Mouse (Mus musculus) limb, embryonic 11.5 days (tissue): ENCODE data around the gene Evi2b. TPM values are rescaled to one million over a fixed set of nuclear protein-coding genes. Genes with fewer than 3 reads are reported as not detected.

Experiments
- ATAC-seq: fragments of 200-750 bp; cut with Nextera tagmentation; 2 replicates; pipeline ENCODE4 v1.8.0; 2017; ENCODE audit warnings: low read depth; ENCODE audit not compliant: insufficient number of reproducible peaks, low FRiP score, low TSS enrichment
- DNase-seq: peaks from one replicate; pipeline ENCODE4 v3.0.0-alpha.2; 2015; ENCODE audit warnings: low spot score
- H3K27ac ChIP-seq: fragments of 300-500 bp; sonication (generic); replicated peaks from 2 replicates; pipeline ENCODE4 v1.5.1; 2014; ENCODE audit warnings: low read depth, mild to moderate bottlenecking, low read length
- H3K27me3 ChIP-seq: fragments of 300-500 bp; sonication (generic); 2 replicates; pipeline ENCODE4 v1.6.1; 2014; ENCODE audit warnings: mild to moderate bottlenecking, low read length, mixed read lengths; ENCODE audit not compliant: control insufficient read depth, insufficient read depth
- H3K36me3 ChIP-seq: fragments of 300-500 bp; sonication (generic); 2 replicates; pipeline ENCODE4 v1.6.1; 2014; ENCODE audit warnings: mild to moderate bottlenecking, low read length, moderate library complexity, mixed read lengths; ENCODE audit not compliant: control insufficient read depth, insufficient read depth
- H3K4me1 ChIP-seq: fragments of 300-500 bp; sonication (generic); 2 replicates; pipeline ENCODE4 v1.6.1; 2014; ENCODE audit warnings: low read length, mixed read lengths; ENCODE audit not compliant: control insufficient read depth, insufficient read depth
- H3K4me2 ChIP-seq: fragments of 300-500 bp; sonication (generic); 2 replicates; pipeline ENCODE4 v1.6.1; 2014; ENCODE audit warnings: low read depth, mild to moderate bottlenecking, moderate library complexity; ENCODE audit not compliant: severe bottlenecking
- H3K4me3 ChIP-seq: fragments of 300-500 bp; sonication (generic); 2 replicates; pipeline ENCODE4 v1.5.1; 2014; ENCODE audit warnings: low read depth, low read length
- H3K9ac ChIP-seq: fragments of 300-500 bp; sonication (generic); 2 replicates; pipeline ENCODE4 v1.6.1; 2014; ENCODE audit warnings: mild to moderate bottlenecking, low read length
- H3K9me3 ChIP-seq: fragments of 300-500 bp; sonication (generic); 2 replicates; pipeline ENCODE4 v1.6.1; 2016; ENCODE audit warnings: low read length; ENCODE audit not compliant: control insufficient read depth
- WGBS: fragments of 180-500 bp; shearing (Covaris S2); extraction: QIAGEN DNeasy Blood & Tissue Kit; methylation state at CpG from one replicate; pipeline ENCODE4 v1.1.7; 2014; 5-methylcytosine and 5-hydroxymethylcytosine counted together
- polyA plus RNA-seq: library from polyadenylated mRNA; unstranded; fragments of >200 nt; fragmentation: Nextera tagmentation; extraction: Ambion mirVana; gene quantifications from 2 replicates; pipeline ENCODE4 v1.2.1, GENCODE M21; 2014

The Evi2b gene
- polyA plus RNA-seq, 1 experiment from 2014 or later: 0.15 TPM

DNA sequence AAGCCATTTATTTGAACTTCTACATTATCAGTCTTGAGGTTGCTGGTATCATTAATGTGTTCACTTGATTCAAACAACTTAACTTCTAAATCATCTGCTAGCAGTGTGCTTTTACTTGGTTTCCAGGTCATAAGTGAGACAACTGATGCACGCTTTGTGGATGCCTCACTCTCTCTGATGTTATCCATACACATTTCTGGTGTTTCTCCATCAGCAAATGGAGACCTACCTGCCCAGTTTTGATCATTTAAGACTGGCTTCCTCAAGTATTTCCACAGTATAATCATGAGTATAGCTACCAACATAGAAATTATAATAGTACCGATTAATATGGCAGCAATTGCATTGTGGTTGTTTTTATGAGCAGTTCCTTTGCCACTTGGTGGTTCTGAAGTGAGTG, 7.8 kb downstream of the Evi2b start:
- H3K4me1 ChIP-seq: no peaks in the 10 kb centered on the region
- no peak for ATAC-seq
- DNase-seq: no peak

DNA sequence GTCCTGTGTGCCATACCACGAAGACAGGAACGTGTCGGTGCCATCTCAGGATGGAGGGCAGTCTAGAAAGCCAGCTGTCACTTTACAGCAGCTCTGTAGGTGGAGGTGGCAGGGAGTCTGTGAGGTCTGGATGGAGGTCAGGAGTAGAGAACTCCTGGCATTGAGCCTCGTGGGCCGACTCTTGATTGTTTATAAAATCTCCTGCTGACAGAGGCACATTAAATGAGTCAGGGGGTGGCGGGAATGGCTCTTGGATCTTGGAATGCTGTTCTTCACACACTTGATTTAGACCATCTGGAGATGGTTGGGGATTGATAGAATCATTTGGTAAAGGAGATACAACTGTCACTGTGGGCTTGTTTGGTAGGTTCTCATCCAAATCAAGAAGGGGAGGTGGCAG, 8.2 kb downstream of the Evi2b start:
- no peak overlapping the region for H3K4me2 ChIP-seq
- no peaks in the 10 kb centered on the region for H3K36me3 ChIP-seq
- no peak for ATAC-seq
- no peaks in the 10 kb centered on the region for H3K27me3 ChIP-seq
- no peak overlapping the region for H3K9ac ChIP-seq
- H3K4me3 ChIP-seq: no peak overlapping the region
- no peaks in the 10 kb centered on the region for H3K9me3 ChIP-seq
- no peak overlapping the region for H3K27ac ChIP-seq
- DNase-seq: no peak
- no peaks in the 10 kb centered on the region for H3K4me1 ChIP-seq
- 77% methylated on average over 6 of the region's 6 CpGs for WGBS

More for the DNA sequence above, 7.8 kb downstream of the Evi2b start:
- Histone ChIP-seq H3K4me2 (no peak overlapping the region), H3K9ac (no peak overlapping the region), H3K9me3 (no peaks in the 10 kb centered on the region), H3K27ac (no peak overlapping the region), H3K36me3 (no peaks in the 10 kb centered on the region), H3K4me3 (no peak overlapping the region), H3K27me3 (no peaks in the 10 kb centered on the region)
- WGBS: 98% methylated on average over 2 of the region's 2 CpGs

DNA sequence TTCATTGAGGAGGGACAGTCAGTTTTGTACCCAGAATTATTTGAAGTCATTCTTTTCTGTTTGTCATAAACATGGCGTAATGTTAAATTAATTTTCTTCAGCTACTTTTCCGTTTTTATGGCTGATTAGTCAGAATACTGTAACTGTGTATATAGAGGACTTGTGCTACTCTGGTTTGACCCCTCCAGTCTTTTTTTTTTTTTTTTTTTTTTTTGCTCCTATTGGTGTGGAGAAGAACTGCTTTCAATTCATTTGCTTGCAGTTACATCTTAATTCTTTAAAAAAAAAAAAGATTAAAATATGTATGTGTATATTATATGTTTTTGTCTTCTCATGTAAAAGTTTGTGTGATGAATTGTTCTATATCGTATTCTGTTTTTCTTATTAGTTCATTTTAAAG, 11.6 kb downstream of the Evi2b start:
- no peaks in the 10 kb centered on the region for H3K4me1 ChIP-seq
- WGBS: 94% methylated on average over 3 of the region's 3 CpGs

DNA sequence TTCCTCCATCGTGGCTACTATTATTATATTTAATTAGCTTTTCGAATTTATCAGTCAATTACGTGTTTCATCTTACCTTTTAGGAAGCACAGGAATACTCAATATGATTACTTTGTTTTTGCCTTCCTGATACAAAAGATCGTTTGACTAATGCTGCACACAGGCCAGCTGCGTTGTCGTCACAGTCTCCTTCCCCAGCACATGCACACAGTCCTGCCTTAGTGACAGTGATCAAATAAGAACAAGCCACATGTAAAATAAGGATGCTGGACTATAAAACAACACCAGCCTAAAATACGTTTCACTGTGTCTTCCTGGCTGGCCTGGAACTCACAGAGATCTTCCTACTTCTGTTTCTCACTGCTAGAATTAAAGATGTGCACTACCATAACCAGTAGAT, 19.1 kb downstream of the Evi2b start:
- Histone ChIP-seq H3K9ac (no peak overlapping the region), H3K36me3 (no peaks in the 10 kb centered on the region), H3K4me1 (no peaks in the 10 kb centered on the region), H3K27ac (no peak overlapping the region), H3K27me3 (no peaks in the 10 kb centered on the region), H3K4me2 (no peak overlapping the region), H3K9me3 (no peaks in the 10 kb centered on the region), H3K4me3 (no peak overlapping the region)
- 88% methylated on average over 7 of the region's 7 CpGs for WGBS
- no peak for DNase-seq
- ATAC-seq: no peak

More for the DNA sequence above, 11.6 kb downstream of the Evi2b start:
- no peak overlapping the region for H3K4me3 ChIP-seq
- H3K27me3 ChIP-seq: no peaks in the 10 kb centered on the region
- H3K27ac ChIP-seq: no peak overlapping the region
- ATAC-seq (no peak), DNase-seq (no peak)
- H3K9ac ChIP-seq: no peak overlapping the region
- no peak overlapping the region for H3K4me2 ChIP-seq
- H3K36me3 ChIP-seq: no peaks in the 10 kb centered on the region
- H3K9me3 ChIP-seq: no peaks in the 10 kb centered on the region

DNA sequence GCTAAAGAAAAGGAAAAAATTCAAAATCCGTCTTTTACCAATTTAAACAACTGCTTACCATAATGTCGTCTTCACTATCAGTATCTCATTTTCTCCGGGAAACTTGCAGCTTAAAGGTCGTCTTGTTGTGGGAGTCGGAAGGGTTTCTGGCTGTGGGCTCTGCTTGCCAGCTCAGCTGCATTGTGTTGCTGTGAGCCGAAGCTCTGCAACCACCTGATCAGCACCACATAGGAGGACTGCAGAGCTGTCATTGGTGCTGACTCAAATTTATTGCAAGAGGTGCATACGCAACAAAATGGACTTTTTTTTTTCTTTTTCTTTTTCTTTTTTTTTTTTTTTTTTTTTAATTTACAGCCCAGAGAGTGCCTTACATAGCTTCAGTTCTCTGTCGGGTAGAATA, 19.7 kb downstream of the Evi2b start, which contains the start of gene Omg:
Omg (minus strand) TSS at position 240 of the 400 bp plus-strand sequence.
- ATAC-seq (no peak), DNase-seq (no peak)
- Histone ChIP-seq H3K27me3 (no peaks in the 10 kb centered on the region), H3K27ac (no peak within 1 kb of the TSS), H3K4me2 (no peak within 1 kb of the TSS), H3K4me3 (no peak within 1 kb of the TSS), H3K9me3 (no peaks in the 10 kb centered on the region), H3K36me3 (no peaks in the 10 kb centered on the region), H3K4me1 (no peaks in the 10 kb centered on the region), H3K9ac (no peak within 1 kb of the TSS)
- WGBS: 65% methylated on average over 8 of the region's 8 CpGs

DNA sequence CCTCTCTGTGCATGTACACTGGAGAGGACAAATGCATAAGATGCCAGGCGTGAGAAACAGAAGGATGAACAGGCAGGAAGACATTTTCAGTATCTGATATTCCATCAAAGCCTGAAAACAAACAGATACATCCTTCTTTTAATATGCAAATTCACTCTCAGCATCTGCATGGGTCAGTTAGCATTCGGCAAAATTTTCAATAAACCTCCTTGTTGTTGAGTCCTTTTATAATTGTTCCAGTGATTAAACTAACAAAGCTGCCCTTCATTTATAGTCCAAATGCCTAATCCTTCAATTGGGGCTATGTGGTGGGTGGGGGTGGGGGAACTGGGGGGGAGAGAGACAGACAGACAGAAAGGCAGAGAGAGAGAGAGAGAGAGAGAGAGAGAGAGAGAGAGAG, 20.6 kb downstream of the Evi2b start:
- Histone ChIP-seq H3K4me2 (no peak overlapping the region), H3K27ac (no peak overlapping the region), H3K4me1 (no peaks in the 10 kb centered on the region), H3K36me3 (no peaks in the 10 kb centered on the region), H3K27me3 (no peaks in the 10 kb centered on the region), H3K9me3 (no peaks in the 10 kb centered on the region), H3K9ac (no peak overlapping the region), H3K4me3 (no peak overlapping the region)
- no peak for ATAC-seq
- no peak for DNase-seq
- 78% methylated on average over 2 of the region's 2 CpGs for WGBS

DNA sequence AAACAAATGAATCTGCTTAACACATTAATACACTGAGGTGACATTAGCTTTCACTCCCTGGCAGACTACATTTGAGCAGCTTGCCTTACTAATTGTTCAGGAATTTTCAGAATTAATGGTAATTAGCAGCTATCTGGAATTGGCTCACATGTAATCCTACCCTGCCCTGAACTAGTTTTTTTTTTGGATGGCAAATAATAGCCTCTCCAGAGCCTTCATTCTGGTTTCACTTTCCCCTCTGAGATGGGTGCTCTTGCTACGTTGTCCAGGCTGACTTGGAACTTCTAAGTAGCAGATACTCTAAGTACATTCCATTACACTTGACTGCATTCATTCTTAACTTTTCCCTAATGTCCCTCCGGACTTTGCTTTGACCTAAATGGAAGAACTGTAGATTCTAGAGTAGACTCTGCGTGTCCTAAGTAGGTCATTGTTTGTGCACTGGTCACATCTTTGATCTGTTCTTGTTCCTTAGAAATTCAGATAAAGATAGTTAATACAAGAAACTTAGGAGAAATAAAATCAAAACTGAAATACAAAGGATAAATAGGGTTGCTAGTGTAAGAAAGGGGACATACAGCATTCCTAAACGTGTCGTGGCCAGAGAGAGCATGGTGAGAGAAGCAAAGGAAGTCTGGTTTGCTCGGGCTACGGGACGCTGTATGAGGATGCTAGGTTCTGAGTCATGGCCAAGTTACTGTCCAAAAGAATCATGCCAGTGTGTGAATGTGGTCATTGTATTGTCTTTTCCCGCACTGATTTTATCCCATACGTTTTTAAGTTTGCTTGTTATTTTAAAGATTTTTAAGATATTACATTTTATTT, 28.4 kb downstream of the Evi2b start:
- H3K27me3 ChIP-seq: no peaks in the 10 kb centered on the region
- 93% methylated on average over 10 of the region's 10 CpGs for WGBS
- ATAC-seq (no peak), DNase-seq (no peak)
- H3K4me1 ChIP-seq: no peaks in the 10 kb centered on the region
- no peak overlapping the region for H3K4me3 ChIP-seq
- no peaks in the 10 kb centered on the region for H3K36me3 ChIP-seq
- no peak overlapping the region for H3K4me2 ChIP-seq
- H3K9me3 ChIP-seq: no peaks in the 10 kb centered on the region
- no peak overlapping the region for H3K27ac ChIP-seq
- H3K9ac ChIP-seq: no peak overlapping the region

DNA sequence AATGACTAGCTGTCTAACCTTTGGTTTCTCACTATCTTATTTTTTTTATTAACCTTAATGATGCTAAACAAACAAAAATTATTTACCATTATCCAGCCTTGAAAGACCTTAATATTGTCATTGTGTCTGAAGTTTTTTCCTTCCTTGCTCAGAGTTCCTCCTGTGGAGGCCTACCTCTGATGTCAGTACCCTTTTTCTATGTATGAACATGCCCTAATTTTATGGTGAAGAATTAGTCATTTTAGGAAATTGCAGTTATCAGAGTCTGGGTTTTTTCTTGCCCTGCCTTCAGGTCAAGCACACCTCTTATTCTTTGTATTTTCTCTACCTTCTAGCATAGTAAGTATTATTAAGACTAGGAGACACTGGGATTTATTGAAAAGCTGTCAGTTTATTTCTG, 38.8 kb downstream of the Evi2b start:
- Histone ChIP-seq H3K9ac (no peak overlapping the region), H3K27ac (no peak overlapping the region), H3K4me3 (no peak overlapping the region), H3K4me1 (no peaks in the 10 kb centered on the region), H3K27me3 (no peaks in the 10 kb centered on the region), H3K4me2 (no peak overlapping the region), H3K36me3 (peaks cover 4% of the 10 kb centered on the region; the same call in 1 of the 2 replicates), H3K9me3 (no peaks in the 10 kb centered on the region)
- ATAC-seq (no peak), DNase-seq (no peak)
